Mouse (Mus musculus) lung, postnatal 25 days (tissue): ENCODE data around the gene Dnlz.
"Not testable (repeated sequence)": the region's sequence is repeated elsewhere in the genome, so short reads cannot be mapped to it uniquely, and the experiment has no call there.

Source experiments
- DNase-seq: peaks from one replicate; pipeline ENCODE4 v3.0.0; 2022; ENCODE audit warnings: low spot score

Dnlz gene

DNA sequence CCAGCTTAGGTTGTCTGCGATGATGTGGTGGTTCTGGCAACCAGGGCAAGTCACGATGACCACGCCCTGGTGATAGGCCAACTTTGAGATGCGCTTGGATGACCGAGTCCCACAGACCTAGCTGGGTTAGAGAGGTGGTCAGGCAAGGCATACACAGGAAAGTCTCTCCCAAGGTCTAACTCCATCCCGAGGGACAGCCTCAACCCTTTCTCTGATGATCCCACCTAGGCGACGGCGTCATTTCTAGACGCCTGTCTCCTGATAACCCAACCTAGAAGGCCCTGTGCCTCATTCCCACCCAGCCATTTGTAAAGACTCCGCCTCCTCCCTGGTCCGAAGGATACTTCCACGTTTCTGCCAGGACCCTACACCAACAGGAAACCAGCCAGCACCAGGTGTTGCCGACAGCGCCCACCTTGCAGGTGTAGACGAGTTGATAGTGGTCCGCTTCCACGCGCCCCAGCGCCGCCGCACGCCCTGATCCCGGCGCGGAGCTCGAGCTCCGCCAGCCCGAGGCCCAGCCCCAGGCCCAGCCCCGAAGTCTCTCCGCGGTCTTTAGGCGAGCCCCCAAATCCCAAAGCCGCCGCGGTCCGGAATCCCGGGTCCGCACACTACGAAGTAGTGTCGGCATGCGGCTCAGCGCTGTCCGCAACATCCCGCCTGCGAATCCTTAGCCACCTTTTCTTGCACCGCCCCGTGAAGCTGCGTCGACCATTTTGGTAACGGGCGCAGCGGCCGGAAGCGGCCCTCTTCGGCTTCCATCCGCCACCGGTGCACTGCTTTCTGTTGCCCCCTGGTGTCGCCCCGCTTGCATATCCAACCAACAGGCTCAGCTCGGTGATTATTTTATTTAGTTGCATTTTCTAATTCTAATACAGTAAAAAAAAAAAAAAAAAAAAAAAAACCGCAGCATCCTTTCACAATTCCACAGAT, at the start of gene Dnlz:
Dnlz (minus strand) TSS at position 753 of the 933 bp plus-strand sequence.
- DNase-seq = peak; percentile 93

DNA sequence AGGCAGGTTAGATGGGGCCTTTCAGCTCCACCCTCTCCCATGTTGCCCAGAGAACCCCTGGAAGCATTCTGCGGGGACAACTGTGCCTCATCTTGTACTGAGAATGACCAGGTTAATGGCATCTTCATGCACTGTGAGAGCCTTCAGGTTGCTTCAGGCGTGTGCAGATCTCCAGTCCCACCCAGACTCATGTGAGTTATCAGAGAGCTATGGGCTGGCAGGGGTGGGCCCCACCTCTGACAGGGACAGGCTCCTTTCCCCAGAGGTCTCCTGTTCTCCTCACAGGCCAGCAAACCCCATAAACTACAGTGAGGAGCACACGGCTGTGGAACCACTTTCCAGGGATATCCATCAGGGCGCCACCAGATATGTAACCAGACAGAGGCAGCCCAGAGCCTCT, 49.1 kb upstream of the Dnlz start:
- no peak for DNase-seq

DNA sequence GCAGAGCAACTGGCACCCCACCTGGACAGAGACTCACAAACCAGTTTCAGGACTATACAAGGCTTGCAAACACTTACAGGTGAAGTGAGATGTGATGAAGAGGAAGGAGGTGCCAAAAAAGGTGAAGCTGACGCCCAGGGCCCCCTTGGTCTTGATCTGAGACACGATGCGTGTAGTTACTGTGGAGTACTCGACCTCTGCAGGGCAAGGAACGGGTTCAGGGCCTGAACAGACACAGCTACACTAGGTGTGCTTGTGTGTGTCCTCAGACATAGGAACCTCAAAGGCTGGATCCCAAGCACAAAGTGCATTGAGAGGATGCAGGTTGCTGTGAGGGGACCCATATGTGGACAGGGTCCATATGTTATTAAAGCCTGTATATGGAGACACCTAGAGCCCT, 48.4 kb upstream of the Dnlz start:
- DNase-seq = no peak

DNA sequence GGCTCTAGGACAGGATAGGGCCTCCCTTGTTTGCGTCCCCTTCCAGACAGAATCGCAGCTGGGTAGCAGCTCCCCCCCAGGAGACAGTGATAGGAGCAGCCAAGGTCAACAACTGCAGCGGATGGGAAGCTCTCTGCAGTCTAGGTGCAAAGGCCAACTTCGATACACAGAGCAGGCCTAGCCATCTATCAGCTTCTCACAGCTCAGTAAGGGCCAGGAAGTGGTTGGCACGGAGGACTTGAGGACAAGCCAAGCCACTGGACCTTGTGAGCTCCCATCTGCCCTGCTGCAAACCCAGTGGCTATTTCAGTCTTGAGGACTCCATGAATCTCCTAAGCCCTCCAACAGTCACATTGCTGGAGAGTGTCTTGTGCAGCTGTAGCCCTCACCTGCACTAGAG, 47.7 kb upstream of the Dnlz start:
- no peak for DNase-seq

DNA sequence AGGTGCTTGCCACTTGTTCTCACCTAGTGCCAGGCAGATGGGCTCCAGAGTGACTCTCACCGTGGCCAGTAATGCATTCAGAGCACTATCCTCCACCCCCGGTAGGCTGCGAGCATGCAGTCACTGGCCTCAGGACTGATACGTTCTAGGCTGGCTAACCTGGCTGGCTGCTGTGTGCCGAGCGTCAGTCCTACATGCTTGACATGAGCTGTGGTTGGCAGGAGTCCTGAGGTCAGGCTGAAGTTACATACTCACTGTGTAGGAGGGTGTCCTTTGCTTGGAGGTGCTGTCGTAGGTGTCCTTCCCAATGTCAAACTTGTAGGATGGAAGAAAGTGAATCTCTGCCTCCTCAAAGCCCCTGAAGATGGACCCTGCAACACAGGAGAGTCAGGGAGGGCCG, 47.1 kb upstream of the Dnlz start:
- no peak for DNase-seq

DNA sequence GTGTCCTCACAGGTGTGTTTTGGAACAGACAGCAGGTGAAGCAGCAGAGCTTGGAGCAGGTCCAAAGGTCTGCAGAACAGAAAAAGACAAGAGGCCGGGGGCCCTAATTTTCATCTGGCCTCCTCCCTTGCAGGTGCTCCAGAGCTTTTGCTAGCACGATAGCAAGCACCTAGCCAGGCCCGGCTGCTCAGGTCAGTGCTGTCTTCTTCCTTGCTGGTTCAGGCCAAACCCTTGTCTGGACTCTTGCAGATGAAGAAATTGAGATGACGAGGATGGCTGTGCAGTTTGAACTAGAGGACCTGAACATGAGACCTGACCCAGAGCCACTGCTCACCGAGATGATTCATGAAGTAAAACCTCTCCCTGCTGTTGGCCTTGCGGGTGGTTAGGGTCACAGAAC, 39.7 kb upstream of the Dnlz start:
- no peak for DNase-seq

DNA sequence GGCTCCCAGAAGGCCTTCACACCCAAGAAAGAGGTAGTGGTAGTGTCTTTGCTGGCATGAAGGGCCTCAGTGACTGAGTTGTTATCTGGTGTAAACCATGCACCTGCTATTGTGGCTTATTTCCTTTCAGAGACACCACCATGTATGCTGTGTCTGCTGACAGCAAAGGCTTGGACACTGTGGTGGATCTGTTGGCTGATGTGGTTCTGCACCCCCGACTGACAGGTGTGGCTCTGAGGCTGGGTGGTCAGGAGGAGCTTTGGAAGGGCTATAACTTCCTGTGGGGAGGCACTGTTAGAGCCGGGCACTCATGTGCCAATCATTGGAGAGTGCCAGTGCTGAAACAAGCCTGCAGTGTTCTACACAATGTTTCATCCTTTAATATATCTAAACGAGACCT, 39.0 kb upstream of the Dnlz start:
- DNase-seq = no peak

DNA sequence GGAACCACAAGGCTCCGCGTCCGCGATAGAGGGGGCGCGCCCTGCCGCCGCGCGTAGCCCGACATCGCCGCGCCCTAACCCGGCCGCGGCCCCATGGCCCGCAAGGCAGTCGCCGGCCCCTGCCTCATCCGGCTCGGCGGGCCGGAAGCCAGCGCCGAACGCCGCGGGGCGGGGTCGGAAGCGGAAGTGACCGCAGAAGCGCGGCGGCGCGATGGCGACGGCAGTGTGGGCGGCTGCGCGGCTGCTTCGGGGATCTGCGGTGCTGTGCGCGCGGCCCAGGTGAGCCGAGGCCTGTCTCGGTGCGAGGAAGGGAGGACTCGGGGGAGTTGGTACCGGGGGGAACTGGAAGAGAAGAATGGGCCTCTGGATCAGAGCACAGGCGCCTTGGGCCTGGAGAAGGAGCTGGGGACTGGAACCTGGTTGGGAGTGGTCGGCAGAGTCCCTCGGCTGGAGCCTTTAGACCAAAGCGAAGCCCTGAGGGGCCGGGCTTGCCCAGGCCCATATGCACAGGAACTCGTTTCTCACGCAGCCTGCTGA, 37.3 kb upstream of the Dnlz start, which contains the start of the genes Entr1 and Pmpca:
Entr1 (minus strand) TSS at position 163 of the 537 bp plus-strand sequence.
Pmpca (plus strand) TSS at position 186 of the 537 bp plus-strand sequence.
- DNase-seq = peak; percentile 77

DNA sequence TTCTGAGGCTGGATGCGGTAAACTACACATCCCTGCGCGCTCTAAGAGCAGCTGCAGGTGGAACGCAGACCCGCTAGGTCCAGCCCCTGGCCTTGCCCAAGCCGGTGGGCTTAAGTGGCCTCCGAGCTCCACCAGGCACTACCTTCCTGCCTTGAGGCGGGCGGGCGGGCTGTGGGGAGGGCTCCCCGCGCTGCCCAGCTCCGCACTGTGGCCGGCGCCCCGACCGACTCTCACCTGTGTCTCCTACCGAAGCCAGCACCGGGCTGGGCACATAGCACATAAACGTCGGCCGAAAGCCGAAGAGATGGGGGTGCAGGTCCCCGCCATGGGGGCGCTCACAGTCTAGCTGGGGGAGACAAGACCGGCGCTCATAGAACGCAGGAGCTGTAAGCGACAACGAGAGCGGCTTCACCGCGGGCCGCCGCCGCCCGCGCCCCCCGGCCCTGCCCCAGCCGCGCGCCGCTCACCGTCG, 36.8 kb upstream of the Dnlz start:
- no peak for DNase-seq

DNA sequence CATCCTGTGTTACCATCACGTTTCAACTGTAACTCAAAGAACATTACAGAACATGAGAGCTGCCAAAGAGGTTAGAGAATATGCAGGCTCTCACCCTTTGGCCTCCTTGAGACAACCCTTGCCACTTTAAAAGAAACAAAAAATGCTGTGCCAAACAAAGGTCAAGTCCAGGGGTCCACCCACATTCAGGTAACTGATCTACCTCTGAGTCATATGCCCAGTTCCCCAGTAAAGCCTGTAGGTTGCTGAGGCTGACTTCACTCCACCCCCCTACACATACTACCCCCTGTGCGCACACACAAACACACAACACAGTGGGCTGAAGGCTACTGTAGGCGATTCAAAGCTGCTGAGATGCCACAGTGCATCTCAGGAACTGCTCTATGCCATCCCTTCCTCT, 35.8 kb upstream of the Dnlz start:
- DNase-seq = no peak

DNA sequence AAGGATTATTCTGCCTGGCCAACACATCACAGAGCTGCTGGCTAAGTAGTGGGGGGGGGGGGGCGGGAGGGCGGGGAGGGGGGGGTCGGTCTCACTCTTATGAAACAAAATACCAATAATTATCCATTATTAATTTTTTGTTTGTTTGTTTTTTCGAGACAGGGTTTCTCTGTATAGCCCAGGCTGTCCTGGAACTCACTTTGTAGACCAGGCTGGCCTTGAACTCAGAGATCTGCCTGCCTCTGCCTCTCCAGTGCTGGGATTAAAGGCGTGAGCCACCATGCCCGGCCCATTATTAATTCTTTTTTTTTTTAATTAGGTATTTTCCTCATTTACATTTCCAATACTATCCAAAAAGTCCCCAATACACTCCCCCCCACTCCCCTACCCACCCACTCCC, 29.0 kb upstream of the Dnlz start:
- not testable (repeated sequence) for DNase-seq

DNA sequence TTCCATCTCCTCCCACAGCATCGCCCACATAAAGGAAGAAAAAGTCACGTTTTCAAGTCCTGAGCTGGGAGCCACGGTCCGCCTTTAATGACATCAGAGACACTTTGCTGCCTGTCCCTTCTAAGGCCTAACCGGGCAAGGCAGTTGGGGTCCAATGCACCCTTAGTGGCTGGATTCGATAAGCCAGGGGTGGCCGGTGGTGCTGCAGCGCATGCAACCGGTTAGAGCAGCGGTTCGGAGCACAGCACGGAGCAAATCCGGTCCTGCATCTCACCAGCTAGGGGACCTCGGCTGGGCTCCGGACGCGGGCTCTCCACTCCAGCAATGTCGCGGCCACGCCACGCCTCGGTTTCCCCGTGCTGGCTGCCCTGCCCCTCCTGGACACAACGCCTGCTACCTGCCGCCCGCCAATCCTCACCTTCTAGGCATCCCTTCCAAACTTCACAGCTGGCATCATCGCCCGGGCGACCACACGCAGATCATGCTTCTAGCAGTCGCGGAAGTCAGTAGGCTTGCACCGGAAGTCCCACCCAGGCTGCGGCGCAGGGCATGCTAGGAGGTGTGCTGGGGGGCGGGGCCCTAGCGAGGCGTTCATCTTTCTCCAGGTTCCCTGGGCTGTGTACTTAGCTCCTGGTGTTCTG, 28.3 kb upstream of the Dnlz start, which contains the start of gene Snapc4:
Snapc4 (minus strand) TSS at position 523 of the 641 bp plus-strand sequence.
- DNase-seq = peak; percentile 81

DNA sequence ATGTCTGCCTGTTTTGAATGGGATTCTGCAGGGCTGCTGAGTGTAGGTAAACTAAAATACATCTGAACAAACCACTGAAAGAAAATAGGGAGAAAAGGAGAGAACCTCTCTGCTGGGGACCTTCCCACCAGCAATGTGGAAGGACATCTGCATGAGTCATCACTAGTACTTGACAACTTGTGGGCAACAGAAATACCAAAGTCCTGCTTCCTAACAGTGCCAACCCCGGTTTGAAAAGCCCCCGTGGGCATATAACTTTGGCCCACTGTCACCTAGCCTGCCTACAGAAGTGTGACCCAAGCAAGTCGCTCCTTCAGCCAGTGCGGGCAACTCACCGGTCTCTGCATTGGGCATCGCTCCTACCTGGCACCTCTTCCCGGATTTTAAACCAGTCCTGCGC, 20.5 kb upstream of the Dnlz start:
- DNase-seq = no peak

DNA sequence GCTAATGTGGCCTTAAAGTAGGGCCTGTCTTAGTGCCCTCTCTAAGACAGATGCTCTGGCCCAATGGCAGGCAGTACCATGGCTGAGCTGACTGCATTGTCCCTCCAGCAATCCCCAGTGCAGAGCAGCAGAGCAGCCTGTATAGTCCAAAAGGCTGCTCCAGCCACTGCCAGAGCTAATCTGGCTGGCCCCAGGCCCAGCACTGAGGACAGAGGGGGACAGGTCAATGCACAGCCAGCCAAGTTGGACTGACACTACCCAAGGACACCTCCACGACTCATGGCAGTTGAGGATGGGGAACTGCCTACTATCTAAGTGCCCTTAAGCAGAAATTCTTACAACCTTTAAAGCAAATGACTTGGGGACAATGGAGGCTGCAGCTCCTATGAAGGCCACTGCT, 16.7 kb upstream of the Dnlz start:
- DNase-seq = no peak

DNA sequence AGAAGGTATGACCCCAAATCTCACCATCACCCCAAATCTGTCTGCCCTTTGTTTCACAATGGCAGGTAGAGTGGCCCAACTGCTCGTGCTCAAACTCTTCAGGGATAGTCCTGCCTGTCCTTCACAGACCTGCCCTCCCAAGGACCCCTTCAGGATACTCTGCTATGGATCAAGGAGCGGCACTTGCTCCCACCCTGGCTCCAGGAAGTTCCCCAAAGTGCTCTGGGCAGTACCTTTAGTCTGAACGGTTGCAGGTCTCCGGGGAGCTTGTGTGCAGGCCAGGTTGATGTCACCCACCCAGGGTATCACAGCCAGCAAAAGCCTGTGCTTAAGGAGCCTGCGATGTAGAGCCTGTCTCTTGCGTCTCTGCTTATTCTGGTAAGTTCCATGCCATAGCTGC, 16.0 kb upstream of the Dnlz start:
- no peak for DNase-seq

DNA sequence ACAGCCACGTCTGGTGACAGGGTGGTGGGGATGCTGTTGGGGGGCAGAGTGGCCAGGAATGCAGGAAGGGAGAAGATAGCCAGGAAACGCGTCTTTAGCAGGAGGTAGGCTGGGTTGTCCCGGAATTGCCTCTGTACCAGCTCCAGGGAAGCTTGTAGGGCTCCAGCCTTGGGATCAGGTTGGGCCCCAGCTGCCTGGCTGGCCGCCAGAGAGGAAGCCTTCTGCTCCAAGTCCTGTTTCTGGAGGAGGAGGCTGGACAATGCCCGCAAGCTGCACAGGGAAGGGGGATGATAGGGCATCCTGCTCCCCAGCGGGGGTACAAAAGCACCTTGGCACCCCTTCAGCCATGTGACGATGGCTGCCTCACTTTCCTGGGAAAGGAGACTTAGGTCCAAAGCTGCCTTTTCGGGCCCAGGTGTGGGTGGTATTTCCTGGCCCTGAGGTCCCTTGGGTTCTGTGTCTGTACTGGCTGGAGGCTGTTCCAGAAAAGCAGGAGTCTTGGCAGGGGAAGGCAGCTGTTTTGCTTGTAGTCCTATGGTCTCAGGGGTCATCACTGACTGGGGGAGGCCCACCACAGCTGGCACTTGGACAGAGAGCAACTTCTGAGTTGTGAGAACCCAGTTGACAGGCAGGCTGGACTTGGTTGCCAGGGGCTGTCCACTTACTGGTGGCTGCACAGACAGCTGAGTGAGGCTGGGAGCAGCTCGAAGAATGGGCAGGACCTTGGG, 13.0 kb upstream of the Dnlz start:
- peak; percentile 39 for DNase-seq

DNA sequence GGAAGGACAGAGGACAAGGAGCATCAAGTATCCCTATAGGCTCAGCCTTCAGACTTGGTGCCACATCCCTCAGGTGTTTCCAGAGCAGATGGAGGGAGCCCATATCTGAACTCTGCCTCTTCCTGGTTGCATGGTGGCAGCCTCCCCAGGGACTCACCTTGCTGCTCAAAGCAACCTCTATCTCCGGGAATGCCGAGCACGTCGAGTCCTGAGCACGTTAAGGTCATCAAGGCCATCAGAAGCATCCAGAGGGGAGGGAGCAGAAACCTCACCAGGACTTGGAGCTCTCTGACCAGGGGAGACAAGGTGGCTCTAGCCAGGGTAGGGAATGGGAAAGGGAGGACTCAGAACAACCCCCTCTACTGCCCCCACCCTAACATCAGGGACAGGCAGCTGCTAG, 11.6 kb upstream of the Dnlz start:
- no peak for DNase-seq

DNA sequence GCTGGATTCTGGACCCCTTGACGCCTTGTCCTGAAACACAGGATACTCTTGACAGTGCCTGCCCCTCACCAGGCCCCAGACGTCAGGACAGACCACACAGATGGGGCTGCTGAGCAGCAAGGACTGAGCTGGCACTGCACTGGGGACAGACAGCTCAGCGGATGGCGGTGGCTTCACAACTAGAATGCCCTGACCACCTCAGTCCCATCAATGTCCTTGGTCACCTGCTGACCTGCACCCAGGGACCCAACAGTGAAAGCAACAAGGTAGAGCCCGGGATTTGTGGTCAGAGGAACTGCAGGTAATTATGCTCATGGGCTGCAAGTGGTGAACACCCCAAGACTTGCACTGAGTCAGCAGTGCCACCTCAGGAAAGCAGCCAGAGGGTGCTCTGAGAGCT, 11.1 kb upstream of the Dnlz start:
- no peak for DNase-seq

DNA sequence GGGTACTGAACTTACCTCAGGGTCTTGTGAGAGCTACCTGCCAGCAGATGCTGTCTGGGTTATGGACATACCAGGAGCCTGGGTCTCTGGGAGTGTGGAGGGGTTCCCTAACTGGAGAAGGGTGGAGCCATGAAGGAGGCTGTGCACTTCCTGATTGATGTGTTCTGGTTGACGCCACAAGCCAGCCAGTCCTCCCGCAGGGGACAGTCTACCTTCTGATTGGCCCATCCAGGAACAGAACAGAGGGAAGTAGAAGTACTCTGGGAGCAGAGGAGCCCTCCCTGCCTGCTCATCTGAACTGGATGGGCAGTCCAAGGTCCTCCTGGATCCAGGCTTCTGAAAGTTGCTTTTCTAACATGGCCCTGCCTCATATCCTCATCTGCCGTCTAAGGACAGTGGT, 8.9 kb upstream of the Dnlz start, which contains the start of gene Card9:
Card9 (minus strand) TSS at position 147 of the 400 bp plus-strand sequence.
- DNase-seq = peak; percentile 46

DNA sequence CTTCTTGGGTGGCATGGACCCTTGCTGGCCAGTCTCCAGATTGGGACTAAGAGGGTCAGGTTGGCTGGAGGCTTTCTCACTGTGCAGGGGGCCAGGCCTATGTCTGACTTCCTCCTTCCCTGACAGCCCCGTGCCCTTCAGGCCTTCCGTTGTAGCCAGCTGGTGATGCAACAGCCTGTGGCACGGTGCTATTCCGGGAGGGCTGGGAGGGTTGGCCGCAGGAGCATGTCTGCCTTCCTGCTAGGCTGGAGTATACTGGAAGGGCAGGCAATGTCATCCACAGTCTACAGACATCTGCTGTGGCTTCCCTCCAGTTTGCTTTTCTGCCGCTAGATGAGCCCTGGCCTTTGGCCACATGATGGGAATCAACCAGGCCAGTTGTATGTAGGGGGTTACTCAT, 8.1 kb upstream of the Dnlz start:
- peak; percentile 31 for DNase-seq

DNA sequence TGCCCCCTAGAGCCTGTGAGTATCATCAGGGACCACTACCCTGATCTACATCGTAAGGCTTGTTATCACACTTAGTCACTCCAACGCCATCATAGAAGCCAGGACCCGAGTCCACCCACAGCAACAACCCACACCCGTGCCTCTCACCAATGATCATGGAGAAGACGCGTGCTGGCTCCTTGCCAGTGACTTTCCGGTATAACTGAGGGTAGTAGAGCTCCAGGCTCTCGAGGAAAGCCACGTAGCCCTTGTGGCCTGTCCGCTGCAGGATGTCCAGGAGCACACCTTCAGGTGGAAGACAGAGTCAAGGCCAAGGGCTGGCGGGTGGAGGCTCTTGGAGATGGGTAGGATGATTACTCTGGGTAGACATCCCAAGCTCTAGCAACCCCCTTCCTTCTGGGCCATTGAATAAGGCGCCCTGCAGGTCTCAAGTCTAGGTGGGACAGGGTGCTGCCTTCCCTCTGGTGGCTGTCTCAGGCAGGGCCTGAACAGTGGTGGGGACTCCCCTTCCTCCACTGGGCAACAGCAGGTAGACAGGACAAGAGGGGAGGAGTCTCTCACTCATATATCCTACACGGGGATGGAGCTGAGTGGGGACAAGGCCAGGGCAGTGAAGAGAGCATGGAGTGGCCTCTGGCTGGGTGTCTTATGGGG, 6.9 kb upstream of the Dnlz start:
- no peak for DNase-seq

DNA sequence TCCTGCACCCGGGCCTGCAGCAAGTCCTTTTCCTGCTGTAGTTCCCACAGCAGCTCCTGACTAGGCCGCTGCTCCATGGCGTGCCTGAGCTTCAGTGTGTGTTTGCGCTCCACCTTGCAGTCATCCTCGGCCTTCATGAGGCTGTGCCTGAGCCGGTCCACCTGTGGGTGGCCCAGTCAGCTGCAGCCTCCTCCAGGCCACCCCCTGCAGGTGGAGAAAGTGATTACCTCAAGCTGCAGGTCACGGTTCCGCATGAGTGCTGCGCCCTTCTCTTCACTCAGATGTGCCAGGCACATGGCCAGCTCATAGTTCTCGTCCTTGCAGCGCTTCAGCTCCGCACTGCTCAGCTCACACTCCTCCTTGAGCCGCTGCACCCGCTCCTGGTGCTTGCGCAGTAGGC, 5.6 kb upstream of the Dnlz start:
- DNase-seq = no peak
